Mouse (Mus musculus) CH12.LX (cell line): ENCODE measurements around the gene Fbxw10.

ENCODE experiments used
- BHLHE40 ChIP-seq: IDR thresholded peaks from 2 replicates; pipeline ENCODE4 v1.6.1; 2011; ENCODE audit warnings: mild to moderate bottlenecking, low read depth, low read length, improper control_type of control experiment
- CTCF ChIP-seq, 2 experiments: IDR thresholded peaks in 1 of 2; conservative IDR thresholded peaks in 1 of 2; 2 replicates each; pipeline ENCODE4 v1.5.1; 2011 to 2012; ENCODE audit warnings: low read depth in 2 of 2, low read length in 2 of 2, improper control_type of control experiment in 1 of 2, inconsistent platforms in 1 of 2, mild to moderate bottlenecking in 1 of 2, moderate library complexity in 1 of 2
- MAX ChIP-seq: IDR thresholded peaks from 2 replicates; pipeline ENCODE4 v1.6.1; 2011; ENCODE audit warnings: low read length, improper control_type of control experiment
- MEF2A ChIP-seq: IDR thresholded peaks from 2 replicates; pipeline ENCODE4 v1.6.1; 2014; ENCODE audit warnings: low read depth, mild to moderate bottlenecking, inconsistent platforms, low read length, improper control_type of control experiment, borderline replicate concordance
- MXI1 ChIP-seq: IDR thresholded peaks from 2 replicates; pipeline ENCODE4 v1.6.1; 2011; ENCODE audit warnings: mild to moderate bottlenecking, low read depth, low read length, improper control_type of control experiment
- NELFE ChIP-seq: IDR thresholded peaks from 2 replicates; pipeline ENCODE4 v1.6.1; 2011; ENCODE audit warnings: low read depth, low read length, improper control_type of control experiment
- RAD21 ChIP-seq: IDR thresholded peaks from 2 replicates; pipeline ENCODE4 v1.6.1; 2011; ENCODE audit warnings: low read depth, mild to moderate bottlenecking, low read length, improper control_type of control experiment, moderate library complexity
- USF1 ChIP-seq: IDR thresholded peaks from 2 replicates; pipeline ENCODE4 v1.6.1; 2014; ENCODE audit warnings: low read depth, mild to moderate bottlenecking, inconsistent platforms, low read length, improper control_type of control experiment
- USF2 ChIP-seq: conservative IDR thresholded peaks from 2 replicates; pipeline ENCODE4 v1.6.1; 2011; ENCODE audit warnings: low read depth, low read length, improper control_type of control experiment

DNA sequence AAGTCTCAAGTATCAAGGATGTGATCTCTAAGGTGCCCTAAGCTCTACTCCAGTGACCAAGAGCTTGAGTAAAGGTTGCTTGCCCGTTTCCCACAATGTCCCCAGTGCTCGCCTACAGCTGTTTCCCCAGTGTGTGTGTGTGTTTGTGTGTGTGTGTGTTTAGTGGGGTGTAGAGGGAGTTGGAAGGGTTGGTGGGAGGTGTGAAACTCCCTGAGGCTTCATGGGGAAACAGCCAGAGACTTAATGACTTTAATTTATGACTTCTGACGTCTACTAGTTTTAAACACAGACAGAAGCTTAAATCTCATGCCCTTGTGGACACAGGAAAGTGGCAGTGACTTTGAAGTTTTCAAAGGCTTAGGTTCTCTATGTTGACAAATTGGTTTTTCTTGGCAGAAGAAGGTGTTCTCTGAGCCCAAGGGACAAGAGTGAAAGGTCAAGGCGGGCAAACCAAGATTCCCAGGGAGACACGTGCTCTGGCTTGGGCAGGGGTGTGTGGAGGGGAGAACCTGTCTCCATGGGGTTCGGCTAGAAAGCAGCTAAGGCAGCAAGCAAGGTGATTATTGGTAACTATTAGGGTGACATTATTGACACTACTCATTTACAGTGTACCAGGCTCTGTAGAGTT lies 20.6 kb upstream of the Fbxw10 start:
- TF ChIP-seq CTCF (conservative IDR thresholded peaks at IDR 0.05 in 1 of 2, IDR thresholded peaks at IDR 0.05 in 1 of 2; ENCODE audit: low read depth in 2 of 2, low read length in 2 of 2) (no peak), USF2 (no peak), USF1 (no peak), MXI1 (no peak), MAX (no peak), NELFE (no peak), BHLHE40 (no peak), MEF2A (no peak), RAD21 (no peak)
